Mouse (Mus musculus) embryo, embryonic 9.5 days (tissue): ENCODE measurements around the gene Edc4.

ENCODE experiments used
- DNase-seq: peaks from one replicate; pipeline ENCODE4 v3.0.0-alpha.2; 2017; ENCODE audit errors: extremely low spot score

Edc4 gene

GRCm38 (mm10) chr8:105942542-105942941, 61.9 kb downstream of the Edc4 start:
- no peak for DNase-seq

- no peak for DNase-seq
These were observed 62.6 kb downstream of the Edc4 start, which contains the start of gene Lcat for GRCm38 (mm10) chr8:105943321-105943739. Gene Lcat, minus strand, starts transcription at chr8:105943382.
